Mouse (Mus musculus) limb, embryonic 14.5 days (tissue): ENCODE measurements around the gene Tmem170. TPM values are rescaled to one million over a fixed set of nuclear protein-coding genes. Genes with fewer than 3 reads are reported as not detected.
A peak's percentile ranks its signal among the peaks of the same experiment; 100 is the strongest.

ENCODE experiments used
- ATAC-seq: fragments of 200-750 bp; cut with Nextera tagmentation; 2 replicates; pipeline ENCODE4 v1.8.0; 2017; ENCODE audit warnings: low read depth, moderate number of reproducible peaks, moderate TSS enrichment; ENCODE audit not compliant: low FRiP score
- DNase-seq: peaks from one replicate; pipeline ENCODE4 v3.0.0-alpha.2; 2015; ENCODE audit warnings: low spot score
- H3K27ac ChIP-seq: fragments of 300-500 bp; sonication (generic); replicated peaks from 2 replicates; pipeline ENCODE4 v1.5.1; 2014; ENCODE audit warnings: low read depth, mild to moderate bottlenecking, low read length, moderate library complexity, mixed read lengths
- H3K27me3 ChIP-seq: fragments of 300-500 bp; sonication (generic); 2 replicates; pipeline ENCODE4 v1.6.1; 2014; ENCODE audit warnings: low read length, mixed read lengths; ENCODE audit not compliant: control insufficient read depth, insufficient read depth
- H3K36me3 ChIP-seq: fragments of 300-500 bp; sonication (generic); 2 replicates; pipeline ENCODE4 v1.6.1; 2014; ENCODE audit warnings: mild to moderate bottlenecking, low read length, moderate library complexity, mixed read lengths; ENCODE audit not compliant: control insufficient read depth, insufficient read depth
- H3K4me1 ChIP-seq: fragments of 300-500 bp; sonication (generic); 2 replicates; pipeline ENCODE4 v1.6.1; 2014; ENCODE audit warnings: antibody characterized with exemption, low read length, mixed read lengths; ENCODE audit not compliant: control insufficient read depth, insufficient read depth
- H3K4me2 ChIP-seq: fragments of 300-500 bp; sonication (generic); replicated peaks from 2 replicates; pipeline ENCODE4 v1.6.1; 2014; ENCODE audit warnings: low read depth, mild to moderate bottlenecking, low read length, moderate library complexity; ENCODE audit not compliant: severe bottlenecking
- H3K4me3 ChIP-seq: fragments of 300-500 bp; sonication (generic); replicated peaks from 2 replicates; pipeline ENCODE4 v1.5.1; 2014; ENCODE audit warnings: low read length
- H3K9ac ChIP-seq: fragments of 300-500 bp; sonication (generic); 2 replicates; pipeline ENCODE4 v1.6.1; 2014; ENCODE audit warnings: mild to moderate bottlenecking, low read depth, low read length, moderate library complexity; ENCODE audit not compliant: severe bottlenecking
- H3K9me3 ChIP-seq: fragments of 300-500 bp; sonication (generic); 2 replicates; pipeline ENCODE4 v1.6.1; 2016; ENCODE audit warnings: low read length; ENCODE audit not compliant: control insufficient read depth
- POLR2A ChIP-seq: fragments of 200-500 bp; IDR thresholded peaks from 2 replicates; pipeline ENCODE4 v1.8.0; 2012; ENCODE audit warnings: inconsistent platforms, mild to moderate bottlenecking, moderate library complexity, borderline replicate concordance; ENCODE audit not compliant: insufficient read depth, insufficient read length; ENCODE audit errors: extremely low read depth
- WGBS: fragments of 180-500 bp; shearing (Covaris S2); extraction: QIAGEN DNeasy Blood & Tissue Kit; methylation state at CpG from one replicate; pipeline ENCODE4 v1.1.7; 2014; 5-methylcytosine and 5-hydroxymethylcytosine counted together
- polyA plus RNA-seq, 2 experiments: library from polyadenylated mRNA; depleted of rRNA in 1 of 2; stranded (reverse) in 1 of 2; unstranded in 1 of 2; fragments of >200 nt; fragmentation: Nextera tagmentation in 1 of 2; extraction: Ambion mirVana in 1 of 2; gene quantifications; 2 replicates each; pipeline versions ENCODE4 v1.2.1 to v1.2.3; 2012 to 2014

Gene Tmem170
- polyA plus RNA-seq, 2 experiments: 4.0 to 5.8 TPM

DNA sequence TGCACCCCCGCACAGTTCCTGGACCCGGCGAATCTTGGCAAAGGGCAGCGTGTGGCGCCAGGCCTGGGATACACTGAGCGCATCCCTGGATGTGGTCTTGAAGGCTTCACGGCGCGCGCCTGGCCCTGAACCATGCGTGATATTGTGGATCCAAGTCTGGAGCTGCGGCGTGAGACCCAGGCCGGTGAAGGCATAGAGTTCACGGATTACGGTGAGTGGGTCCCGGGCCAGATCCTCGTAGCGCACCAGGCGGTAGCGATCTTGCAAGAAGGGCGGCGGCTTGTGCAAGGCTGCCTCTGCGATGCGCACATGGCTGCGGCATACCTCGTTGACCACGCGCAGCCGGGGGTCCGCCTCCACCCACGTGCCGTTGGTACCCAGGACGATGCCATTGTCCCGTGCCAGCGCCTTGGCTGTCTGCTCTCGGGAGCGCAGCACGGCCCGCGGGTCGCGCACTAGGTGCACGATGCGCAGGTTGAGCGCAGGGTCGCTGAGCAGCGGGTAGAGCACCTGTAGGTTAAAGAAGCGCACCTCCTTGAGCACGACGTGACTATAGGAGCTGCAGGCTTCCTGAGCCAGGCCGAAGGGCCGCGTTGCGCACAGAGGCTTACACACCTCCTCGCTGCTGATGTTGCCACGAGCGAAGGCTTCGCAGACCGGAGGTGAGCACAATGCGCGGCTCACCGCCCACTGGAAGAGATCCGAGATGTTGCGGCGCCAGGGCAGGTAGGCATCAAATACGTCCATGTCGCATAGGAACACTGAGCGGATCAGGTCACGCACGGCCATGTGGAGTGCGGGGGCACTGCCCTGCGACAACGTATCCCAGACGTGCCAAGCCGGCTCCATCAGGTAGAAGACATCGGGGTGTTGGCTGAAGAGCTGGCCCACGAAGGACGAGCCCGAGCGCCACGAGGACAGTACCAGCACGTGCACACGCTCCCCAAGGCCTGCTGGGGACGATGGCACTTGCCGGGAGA, 13.7 kb upstream of the Tmem170 start:
- Histone ChIP-seq H3K9ac (no peak overlapping the region; the same call in 1 of the 2 replicates), H3K4me1 (peaks cover 12% of the 10 kb centered on the region), H3K27me3 (peaks cover 30% of the 10 kb centered on the region), H3K4me3 (peak overlapping the region; percentile 24), H3K4me2 (peak overlapping the region; percentile 45), H3K36me3 (no peaks in the 10 kb centered on the region), H3K9me3 (no peaks in the 10 kb centered on the region), H3K27ac (no peak overlapping the region)
- WGBS: 17% methylated on average over 82 of the region's 86 CpGs
- TF ChIP-seq POLR2A: no peak
- ATAC-seq: no peak
- no peak for DNase-seq

DNA sequence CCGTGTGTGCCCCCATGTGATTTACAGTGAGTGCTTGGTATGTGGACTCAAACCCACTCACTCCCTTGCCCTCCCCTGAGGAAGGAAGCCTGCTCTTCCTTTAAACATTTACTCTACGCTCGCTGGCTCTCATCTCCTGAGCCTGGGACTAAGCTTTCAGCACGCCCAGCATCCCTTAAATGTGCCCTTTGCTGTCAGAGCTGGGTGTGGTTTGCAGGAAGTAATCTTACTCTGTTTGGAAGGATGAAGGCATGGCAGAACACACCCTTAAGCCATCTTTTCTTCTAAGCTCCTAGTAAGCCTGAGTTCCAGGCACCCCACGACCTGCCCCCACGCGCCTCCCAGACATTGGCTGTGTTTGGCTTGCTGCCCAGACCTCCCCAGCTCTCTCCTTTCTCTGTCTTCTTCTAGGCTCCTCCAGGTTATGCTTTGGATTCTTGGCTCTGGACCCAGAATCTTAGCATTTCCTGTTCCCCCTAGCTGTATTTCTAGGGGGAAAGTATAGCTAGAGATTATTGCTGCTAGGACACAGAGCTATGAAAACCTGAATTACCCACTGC, 11.6 kb upstream of the Tmem170 start:
- ATAC-seq (no peak), DNase-seq (peak; percentile 39)
- H3K27me3 ChIP-seq: peaks cover 30% of the 10 kb centered on the region
- TF ChIP-seq POLR2A: no peak
- no peaks in the 10 kb centered on the region for H3K9me3 ChIP-seq
- peaks cover 12% of the 10 kb centered on the region for H3K4me1 ChIP-seq
- no peak overlapping the region for H3K9ac ChIP-seq
- H3K36me3 ChIP-seq: no peaks in the 10 kb centered on the region
- no peak overlapping the region for H3K4me2 ChIP-seq
- no peak overlapping the region for H3K4me3 ChIP-seq
- 29% methylated on average over 7 of the region's 7 CpGs for WGBS
- no peak overlapping the region for H3K27ac ChIP-seq

DNA sequence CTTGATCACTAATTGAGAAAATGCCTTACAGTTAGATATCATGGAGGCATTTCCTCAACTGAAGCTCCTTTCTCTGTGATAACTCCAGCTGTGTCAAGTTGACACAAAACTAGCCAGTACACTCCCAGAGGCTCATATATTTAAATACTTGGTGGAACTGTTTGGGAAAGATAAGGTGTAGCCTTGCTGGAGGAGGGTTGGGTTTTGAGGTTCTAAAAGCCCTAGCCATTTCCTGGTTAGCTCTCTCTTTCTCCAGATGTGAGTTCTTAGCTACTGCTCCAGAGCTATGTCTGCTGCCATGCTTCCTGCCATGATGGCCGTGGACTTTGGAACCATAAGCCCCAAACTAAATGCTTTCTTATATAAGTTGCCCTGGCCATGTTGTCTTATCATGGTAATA, 10.9 kb upstream of the Tmem170 start:
- ATAC-seq (no peak), DNase-seq (no peak)
- Histone ChIP-seq H3K27ac (no peak overlapping the region), H3K4me3 (no peak overlapping the region), H3K4me2 (no peak overlapping the region), H3K27me3 (peaks cover 30% of the 10 kb centered on the region), H3K36me3 (no peaks in the 10 kb centered on the region), H3K9me3 (no peaks in the 10 kb centered on the region), H3K4me1 (peaks cover 12% of the 10 kb centered on the region), H3K9ac (no peak overlapping the region)
- 79% methylated on average over 1 of the region's 1 CpGs for WGBS
- TF ChIP-seq POLR2A: no peak

DNA sequence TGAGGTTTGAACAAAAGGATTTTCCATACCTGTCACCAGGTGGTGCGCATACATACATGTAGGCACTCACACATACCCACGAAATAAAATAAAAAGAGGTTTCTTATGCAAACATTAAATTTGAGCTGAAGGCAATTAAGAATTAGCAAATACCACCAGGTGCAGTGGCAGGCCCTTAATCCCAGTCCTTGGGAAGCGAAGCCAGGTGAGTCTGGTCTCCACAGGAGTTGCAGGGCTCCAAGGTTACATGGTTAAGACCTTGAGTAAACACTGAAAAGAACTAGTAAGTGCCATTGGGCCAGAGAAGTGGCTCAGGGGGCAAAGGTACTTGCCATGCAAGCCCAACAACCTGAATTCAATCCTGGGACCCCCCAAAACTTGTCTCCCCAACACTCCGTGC, 7.1 kb upstream of the Tmem170 start:
- DNase-seq: no peak
- WGBS: 85% methylated on average over 4 of the region's 4 CpGs
- Histone ChIP-seq H3K4me3 (no peak overlapping the region), H3K4me1 (peaks cover 6% of the 10 kb centered on the region; the same call in 1 of the 2 replicates), H3K36me3 (no peaks in the 10 kb centered on the region), H3K4me2 (no peak overlapping the region), H3K9ac (no peak overlapping the region), H3K9me3 (no peaks in the 10 kb centered on the region), H3K27me3 (no peaks in the 10 kb centered on the region), H3K27ac (no peak overlapping the region)
- ATAC-seq: no peak
- no peak for TF ChIP-seq POLR2A

DNA sequence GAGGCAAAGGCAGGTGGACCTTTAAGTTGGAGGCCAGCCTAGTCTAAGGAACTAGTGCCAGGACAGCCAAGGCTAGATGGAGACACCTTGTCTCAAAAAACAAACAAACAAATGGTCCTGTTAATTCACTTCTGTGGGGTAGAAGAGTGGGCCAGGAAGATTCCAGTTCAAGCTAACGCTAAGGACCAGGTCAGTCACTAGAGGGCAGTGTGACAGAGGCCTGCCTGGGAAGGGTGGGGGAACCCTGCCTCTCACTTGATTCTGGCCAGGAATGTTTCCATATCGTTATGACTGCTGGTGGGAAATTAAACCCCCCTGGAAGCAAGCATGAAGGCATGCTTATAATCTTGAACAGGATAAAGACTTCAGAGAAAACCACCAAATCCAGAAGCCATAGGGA, 5.0 kb upstream of the Tmem170 start:
- WGBS: 2% methylated on average over 2 of the region's 2 CpGs
- peak; percentile 24; the same call in 1 of the 2 replicates for ATAC-seq

More for the DNA sequence above, 5.0 kb upstream of the Tmem170 start:
- H3K4me3 ChIP-seq: no peak overlapping the region
- TF ChIP-seq POLR2A: no peak
- peak; percentile 82 for DNase-seq
- no peak overlapping the region for H3K9ac ChIP-seq
- no peaks in the 10 kb centered on the region for H3K4me1 ChIP-seq
- H3K27ac ChIP-seq: no peak overlapping the region
- H3K4me2 ChIP-seq: no peak overlapping the region
- H3K36me3 ChIP-seq: no peaks in the 10 kb centered on the region
- H3K27me3 ChIP-seq: no peaks in the 10 kb centered on the region
- no peaks in the 10 kb centered on the region for H3K9me3 ChIP-seq
